Mouse (Mus musculus) heart, postnatal 14 days (tissue): ENCODE measurements around the gene Slc28a3. TPM values are rescaled to one million over a fixed set of nuclear protein-coding genes. Genes with fewer than 3 reads are reported as not detected.

Source experiments
- DNase-seq, 2 experiments: peaks; one replicate each; pipeline ENCODE4 v3.0.0; 2021 to 2022
- intact Hi-C: fragments of 180-260 bp; cut with DNase I; formaldehyde crosslinking; loops from one replicate; pipeline ENCODE4 v1.15.1; 2025
- long read RNA-seq, 2 experiments: library from polyadenylated mRNA; stranded (forward); transcript quantifications; one replicate each; pipeline ENCODE4 v2.0.0; 2021
- total RNA-seq, 2 experiments: library from RNA; stranded (reverse); gene quantifications; 2 replicates each; pipeline ENCODE4 v1.2.3; 2021

The Slc28a3 gene
- total RNA-seq = not detected
- long read RNA-seq, experiment 1 = 0 reads
- long read RNA-seq, experiment 2 = 0 reads

- DNase-seq = no peak
- intact Hi-C loops = no loop called here
Observed at GRCm38 (mm10) chr13:58610716-58611115, at the start of gene Slc28a3. TSS of gene Slc28a3 (minus strand) at chr13:58610877.

GRCm38 (mm10) chr13:58657987-58658386, 47.3 kb upstream of the Slc28a3 start:
- DNase-seq = no peak
- intact Hi-C loops = no loop called here

GRCm38 (mm10) chr13:58656885-58657284, 46.2 kb upstream of the Slc28a3 start:
- no peak for DNase-seq

GRCm38 (mm10) chr13:58655552-58655951, 44.9 kb upstream of the Slc28a3 start:
- intact Hi-C loops = no loop called here

More at GRCm38 (mm10) chr13:58656885-58657284, 46.2 kb upstream of the Slc28a3 start:
- intact Hi-C loops = no loop called here

GRCm38 (mm10) chr13:58640330-58640729, 29.7 kb upstream of the Slc28a3 start:
- DNase-seq = peak; percentile 42 to 67

More at GRCm38 (mm10) chr13:58655552-58655951, 44.9 kb upstream of the Slc28a3 start:
- no peak for DNase-seq

GRCm38 (mm10) chr13:58638950-58639349, 28.3 kb upstream of the Slc28a3 start:
- intact Hi-C loops = loop anchor here (1.0 to 10.0 kb wide), 6 partner anchors 168 to 1203 kb away; partner anchors contain the start of gene Ntrk2
- peak; percentile 26 to 48 for DNase-seq

More at GRCm38 (mm10) chr13:58640330-58640729, 29.7 kb upstream of the Slc28a3 start:
- intact Hi-C loops = loop anchor here (10.0 kb wide), 1 partner anchor 1084 kb away; no protein-coding TSS in a partner anchor

GRCm38 (mm10) chr13:58637360-58638002, 26.8 kb upstream of the Slc28a3 start:
- peak; percentile 41 to 64 for DNase-seq
- intact Hi-C loops = loop anchor here (1.0 to 10.0 kb wide), 7 partner anchors 170 to 1205 kb away; partner anchors contain the start of gene Ntrk2

- no peak for DNase-seq
- intact Hi-C loops = loop anchor here (10.0 kb wide), 1 partner anchor 551 kb away; no protein-coding TSS in a partner anchor
Observed at GRCm38 (mm10) chr13:58633887-58634286, 23.2 kb upstream of the Slc28a3 start.

- intact Hi-C loops = loop anchor here (10.0 kb wide), 1 partner anchor 554 kb away; no protein-coding TSS in a partner anchor
- DNase-seq = no peak
Observed at GRCm38 (mm10) chr13:58630756-58631155, 20.1 kb upstream of the Slc28a3 start.

- intact Hi-C loops = loop anchor here (10.0 kb wide), 1 partner anchor 555 kb away; no protein-coding TSS in a partner anchor
- DNase-seq = no peak
Observed at GRCm38 (mm10) chr13:58629365-58630050, 18.8 kb upstream of the Slc28a3 start.

- no peak for DNase-seq
- intact Hi-C loops = no loop called here
Observed at GRCm38 (mm10) chr13:58622647-58623046, 12.0 kb upstream of the Slc28a3 start.

- no peak for DNase-seq
Observed at GRCm38 (mm10) chr13:58619301-58619700, 8.6 kb upstream of the Slc28a3 start.

GRCm38 (mm10) chr13:58610059-58610458, 618 bp downstream of the Slc28a3 start:
- intact Hi-C loops = no loop called here

More at GRCm38 (mm10) chr13:58619301-58619700, 8.6 kb upstream of the Slc28a3 start:
- intact Hi-C loops = no loop called here

GRCm38 (mm10) chr13:58601201-58601855, 9.3 kb downstream of the Slc28a3 start:
- intact Hi-C loops = no loop called here
- peak; percentile 47 to 53 for DNase-seq

More at GRCm38 (mm10) chr13:58610059-58610458, 618 bp downstream of the Slc28a3 start:
- DNase-seq = no peak

- no peak for DNase-seq
- intact Hi-C loops = no loop called here
Observed at GRCm38 (mm10) chr13:58598578-58598977, 12.1 kb downstream of the Slc28a3 start.

- intact Hi-C loops = no loop called here
- DNase-seq = peak; percentile 70 to 80
Observed at GRCm38 (mm10) chr13:58593129-58593528, 17.5 kb downstream of the Slc28a3 start.

GRCm38 (mm10) chr13:58591912-58592311, 18.8 kb downstream of the Slc28a3 start:
- no peak for DNase-seq
- intact Hi-C loops = no loop called here

GRCm38 (mm10) chr13:58590630-58591029, 20.0 kb downstream of the Slc28a3 start:
- peak; percentile 48 to 68 for DNase-seq
- intact Hi-C loops = no loop called here

- intact Hi-C loops = loop anchor here (1.0 to 2.0 kb wide), 2 partner anchors 301 to 431 kb away; no protein-coding TSS in a partner anchor
- peak; percentile 76 to 84 for DNase-seq
Observed at GRCm38 (mm10) chr13:58589517-58589858, 21.2 kb downstream of the Slc28a3 start.
